20 mouse cellular contexts compared by ENCODE assay signal in the genomic region with DNA sequence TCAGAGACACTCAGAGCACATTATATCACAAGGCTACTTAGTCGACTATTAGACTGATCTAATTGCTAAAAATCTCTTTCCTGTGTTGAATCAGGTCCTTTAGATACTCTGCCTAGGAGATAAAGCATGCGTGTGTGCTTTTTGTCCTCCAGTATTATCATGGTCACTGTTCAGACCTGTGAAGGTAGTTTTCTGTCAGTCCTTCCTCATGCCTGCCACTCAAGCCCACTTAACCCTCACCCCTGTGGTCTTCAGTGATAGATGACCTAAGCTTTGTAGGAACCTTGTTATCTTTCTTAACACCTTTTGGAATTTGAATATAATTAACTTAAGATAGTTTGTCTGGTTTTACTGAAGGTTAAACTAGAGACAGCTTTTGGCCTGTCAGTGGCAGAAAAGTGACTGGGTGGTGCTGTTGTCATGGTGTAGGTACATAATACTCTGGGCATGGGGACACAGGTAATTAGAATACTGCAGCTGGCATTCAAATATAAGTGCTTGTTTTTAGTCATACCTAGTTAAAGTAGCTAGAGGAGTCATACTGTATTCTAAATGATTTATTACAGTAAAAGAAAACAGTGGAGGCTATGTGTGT.
"Had no signal": no experiment of that assay in that cellular context is flagged by ENCODE, and none has a peak within 500 bp of the region (broad histone marks: within the 10 kb centered on the region; RNA-seq: fewer than 3 reads in every experiment).

No protein-coding gene starts in this region.

- DNase-seq: kidney, adult 11 months; kidney, adult 8-10 months; kidney, postnatal 10 days; kidney, postnatal 36 days; layer of hippocampus, postnatal 36 days; lung, adult 18-20 months; lung, postnatal 10 days; lung, postnatal 36 days; right cerebral cortex, adult 18-20 months; right cerebral cortex, postnatal 14 days; right cerebral cortex, postnatal 4 days; thymus, postnatal 25 days had no signal

- H3K4me2 ChIP-seq: kidney, embryonic 15.5 days; lung, embryonic 15.5 days; midbrain, embryonic 12.5 days; midbrain, embryonic 15.5 days; neural tube, embryonic 12.5 days; neural tube, embryonic 15.5 days had no signal

- H3K9me3 ChIP-seq: kidney, embryonic 15.5 days; lung, embryonic 15.5 days; midbrain, embryonic 12.5 days; midbrain, embryonic 15.5 days; neural tube, embryonic 12.5 days; neural tube, embryonic 15.5 days had no signal

- ATAC-seq: midbrain, embryonic 15.5 days had no signal

- H3K27me3 ChIP-seq: kidney, embryonic 15.5 days; lung, embryonic 15.5 days; midbrain, embryonic 12.5 days; midbrain, embryonic 15.5 days; neural tube, embryonic 12.5 days; neural tube, embryonic 15.5 days had no signal

- H3K4me3 ChIP-seq: kidney, embryonic 15.5 days; left cerebral cortex, adult 2 months; lung, embryonic 15.5 days; midbrain, embryonic 12.5 days; midbrain, embryonic 15.5 days; neural tube, embryonic 12.5 days; neural tube, embryonic 15.5 days had no signal

- H3K4me1 ChIP-seq: kidney, embryonic 15.5 days; lung, embryonic 15.5 days; midbrain, embryonic 12.5 days; midbrain, embryonic 15.5 days; neural tube, embryonic 12.5 days; neural tube, embryonic 15.5 days had no signal

- H3K9ac ChIP-seq: kidney, embryonic 15.5 days; lung, embryonic 15.5 days; midbrain, embryonic 12.5 days; midbrain, embryonic 15.5 days; neural tube, embryonic 12.5 days; neural tube, embryonic 15.5 days had no signal

- H3K27ac ChIP-seq: kidney, embryonic 15.5 days; left cerebral cortex, adult 2 months; lung, embryonic 15.5 days; midbrain, embryonic 12.5 days; midbrain, embryonic 15.5 days; neural tube, embryonic 12.5 days; neural tube, embryonic 15.5 days; stomach, postnatal 0 days had no signal
